Comparison of ENCODE assay signal across 8 mouse cellular contexts in the genomic region with DNA sequence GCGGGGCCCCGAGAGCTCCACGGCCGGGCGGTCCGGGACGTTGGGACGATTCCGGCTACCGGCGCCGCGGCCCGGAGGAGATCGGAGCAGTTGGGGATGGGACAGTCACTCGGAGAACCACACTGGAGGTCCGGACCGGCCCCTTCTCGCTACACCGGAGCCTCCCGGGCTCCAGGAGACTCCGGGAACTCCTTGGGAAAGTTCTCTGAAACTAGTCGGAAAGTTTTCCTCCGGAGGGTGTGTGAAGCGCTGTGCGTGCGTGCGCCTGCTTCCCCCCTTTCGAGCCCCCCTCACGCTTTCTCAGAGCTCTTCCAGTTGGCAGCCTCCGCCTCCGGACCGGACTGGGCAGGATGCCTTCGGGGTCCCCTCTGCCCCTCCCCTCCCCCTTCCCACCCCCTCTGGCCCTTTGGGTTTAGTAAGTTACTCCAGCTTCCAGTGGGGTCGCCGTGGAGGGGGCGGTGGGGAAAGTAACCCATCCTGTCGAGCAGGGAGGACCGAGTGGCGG. TPM values are rescaled to one million over a fixed set of nuclear protein-coding genes. Genes with fewer than 3 reads are reported as not detected.
DNase-seq lines count a peak whose midpoint lies in the region; ATAC-seq and TF ChIP-seq lines count a peak whose summit lies in the region.

No protein-coding gene starts in this region.

- H3K27ac ChIP-seq in forebrain, postnatal 0 days (ENCODE audit: low read depth, low read length), result peak overlapping the region; percentile 50; the same call in 1 of the 2 replicates
- peak overlapping the region; percentile 65 for H3K27ac ChIP-seq in midbrain, embryonic 13.5 days

- peak; percentile 37 for DNase-seq in adrenal gland, postnatal 14 days
- DNase-seq in adrenal gland, adult 8-10 months, result no peak
- peak; percentile 35 for DNase-seq in ES-CJ7 (ENCODE audit: low read depth, low spot score)
- peak; percentile 37 for DNase-seq in forebrain, postnatal 0 days
- DNase-seq in kidney, postnatal 14 days, result peak; percentile 61
- DNase-seq in right cerebral cortex, adult 18-20 months, result no peak

- H3K9ac ChIP-seq in forebrain, postnatal 0 days, result peak overlapping the region; percentile 51
- H3K9ac ChIP-seq in midbrain, embryonic 13.5 days (replicated peaks), result peak overlapping the region; percentile 78

- peak overlapping the region; percentile 98 for H3K4me2 ChIP-seq in forebrain, postnatal 0 days (ENCODE audit: low read depth)
- H3K4me2 ChIP-seq in midbrain, embryonic 13.5 days (replicated peaks), result peak overlapping the region; percentile 98

- peaks cover 23% of the 10 kb centered on the region for H3K27me3 ChIP-seq in forebrain, postnatal 0 days (ENCODE audit: insufficient read depth, low read length)
- H3K27me3 ChIP-seq in midbrain, embryonic 13.5 days, result peaks cover 48% of the 10 kb centered on the region

- H3K4me3 ChIP-seq in forebrain, postnatal 0 days (ENCODE audit: low read depth, low read length), result peak overlapping the region; percentile 48
- peak overlapping the region; percentile 66 for H3K4me3 ChIP-seq in midbrain, embryonic 13.5 days (replicated peaks)

- no peaks in the 10 kb centered on the region for H3K9me3 ChIP-seq in forebrain, postnatal 0 days (ENCODE audit: low read length)
- H3K9me3 ChIP-seq in midbrain, embryonic 13.5 days, result no peaks in the 10 kb centered on the region

- H3K4me1 ChIP-seq in forebrain, postnatal 0 days (ENCODE audit: insufficient read depth), result no peaks in the 10 kb centered on the region
- peaks cover 37% of the 10 kb centered on the region for H3K4me1 ChIP-seq in midbrain, embryonic 13.5 days (replicated peaks)

- under 1% methylated on average over 39 of the region's 40 CpGs for WGBS in forebrain, postnatal 0 days
- WGBS in midbrain, embryonic 13.5 days, result 0% methylated on average over 39 of the region's 40 CpGs

- no peak for TF ChIP-seq CTCF in forebrain, postnatal 0 days (IDR thresholded peaks at IDR 0.05; ENCODE audit: low read depth)

- H3K36me3 ChIP-seq in forebrain, postnatal 0 days (ENCODE audit: insufficient read depth), result no peaks in the 10 kb centered on the region
- no peaks in the 10 kb centered on the region for H3K36me3 ChIP-seq in midbrain, embryonic 13.5 days

- peak; percentile 40 for ATAC-seq in forebrain, postnatal 0 days
- peak; percentile 46 for ATAC-seq in midbrain, embryonic 13.5 days
- ATAC-seq in granulocyte monocyte progenitor cell, adult 5-6 weeks (replicated peaks; ENCODE audit: poor library complexity, severe bottlenecking), result no peak

RNA-seq across cellular contexts. Expression of a gene that starts 0.6 kb away (rescaled TPM):
- 5.9 and 6.8 TPM in 2 replicates for total RNA-seq in adrenal gland, postnatal 14 days (2021)
- total RNA-seq in adrenal gland, adult 8-10 months (2022), result 1 to 10 TPM; 4.4 to 6.6 (median 5.1) TPM
- total RNA-seq in forebrain, postnatal 0 days (2014; rRNA removed), result 3.8 and 4.9 TPM in 2 replicates
- 2.4 and 3.7 TPM in 2 replicates for polyA plus RNA-seq in forebrain, postnatal 0 days (2015; fragmentation: Nextera tagmentation; extraction: Ambion mirVana)
- polyA plus RNA-seq in midbrain, embryonic 13.5 days (2015; fragmentation: Nextera tagmentation; extraction: Ambion mirVana), result 7.1 and 7.6 TPM in 2 replicates
- not detected in 2 replicates for total RNA-seq in granulocyte monocyte progenitor cell, adult 5-6 weeks (2014; fragmentation: Nextera tagmentation)
- not detected in 2 replicates for total RNA-seq in granulocyte monocyte progenitor cell, adult 5-6 weeks (2017)

RNA-seq across cellular contexts. Expression of a gene that starts 12.6 kb away (rescaled TPM):
- 5.3 and 5.9 TPM in 2 replicates for total RNA-seq in adrenal gland, postnatal 14 days (2021)
- 10 to 100 TPM in 1 of 4 experiments, 1 to 10 TPM in 3; 5.7 to 10.5 (median 7.5) TPM for total RNA-seq in adrenal gland, adult 8-10 months (2022)
- 10.9 and 11.0 TPM in 2 replicates for total RNA-seq in forebrain, postnatal 0 days (2014; rRNA removed)
- polyA plus RNA-seq in forebrain, postnatal 0 days (2015; fragmentation: Nextera tagmentation; extraction: Ambion mirVana), result 7.1 and 7.6 TPM in 2 replicates
- 9.2 and 10.7 TPM in 2 replicates for polyA plus RNA-seq in midbrain, embryonic 13.5 days (2015; fragmentation: Nextera tagmentation; extraction: Ambion mirVana)
- total RNA-seq in granulocyte monocyte progenitor cell, adult 5-6 weeks (2014; fragmentation: Nextera tagmentation), result 1.3 and 3.1 TPM in 2 replicates
- total RNA-seq in granulocyte monocyte progenitor cell, adult 5-6 weeks (2017), result 1.4 and 2.8 TPM in 2 replicates

RNA-seq across cellular contexts. Expression of a gene that starts 25.9 kb away (rescaled TPM):
- 70.4 and 74.3 TPM in 2 replicates for total RNA-seq in adrenal gland, postnatal 14 days (2021)
- 100 to 1,000 TPM in 1 of 4 experiments, 10 to 100 TPM in 3; 78.5 to 100 (median 88.6) TPM for total RNA-seq in adrenal gland, adult 8-10 months (2022)
- 73.1 and 105 TPM in 2 replicates for total RNA-seq in forebrain, postnatal 0 days (2014; rRNA removed)
- 272 and 326 TPM in 2 replicates for polyA plus RNA-seq in forebrain, postnatal 0 days (2015; fragmentation: Nextera tagmentation; extraction: Ambion mirVana)
- polyA plus RNA-seq in midbrain, embryonic 13.5 days (2015; fragmentation: Nextera tagmentation; extraction: Ambion mirVana), result 231 and 239 TPM in 2 replicates
- 66.2 and 84.5 TPM in 2 replicates for total RNA-seq in granulocyte monocyte progenitor cell, adult 5-6 weeks (2014; fragmentation: Nextera tagmentation)
- 23.7 and 24.9 TPM in 2 replicates for total RNA-seq in granulocyte monocyte progenitor cell, adult 5-6 weeks (2017)

RNA-seq across cellular contexts. Expression of a gene that starts 26.6 kb away (rescaled TPM):
- 687 and 769 TPM in 2 replicates for total RNA-seq in adrenal gland, postnatal 14 days (2021)
- total RNA-seq in adrenal gland, adult 8-10 months (2022), result 1,000 to 10,000 TPM in 1 of 4 experiments, 100 to 1,000 TPM in 3; 210 to 1,003 (median 584) TPM
- total RNA-seq in forebrain, postnatal 0 days (2014; rRNA removed), result 1.0 and 1.8 TPM in 2 replicates
- 1.7 and 3.5 TPM in 2 replicates for polyA plus RNA-seq in forebrain, postnatal 0 days (2015; fragmentation: Nextera tagmentation; extraction: Ambion mirVana)
- polyA plus RNA-seq in midbrain, embryonic 13.5 days (2015; fragmentation: Nextera tagmentation; extraction: Ambion mirVana), result 0.23 TPM in 1 of 2 replicates, not detected in the other
- total RNA-seq in granulocyte monocyte progenitor cell, adult 5-6 weeks (2014; fragmentation: Nextera tagmentation), result not detected in 2 replicates
- not detected in 2 replicates for total RNA-seq in granulocyte monocyte progenitor cell, adult 5-6 weeks (2017)

RNA-seq across cellular contexts. Expression of a gene that starts 29.2 kb away (rescaled TPM):
- total RNA-seq in adrenal gland, postnatal 14 days (2021), result 0.48 and 0.53 TPM in 2 replicates
- 1 to 10 TPM in 1 of 4 experiments, under 1 TPM in 2, not detected in 1; 0.37 to 1.0 (median 0.73) TPM for total RNA-seq in adrenal gland, adult 8-10 months (2022)
- total RNA-seq in forebrain, postnatal 0 days (2014; rRNA removed), result 0.23 TPM in 1 of 2 replicates, not detected in the other
- not detected in 2 replicates for polyA plus RNA-seq in forebrain, postnatal 0 days (2015; fragmentation: Nextera tagmentation; extraction: Ambion mirVana)
- polyA plus RNA-seq in midbrain, embryonic 13.5 days (2015; fragmentation: Nextera tagmentation; extraction: Ambion mirVana), result 0.23 and 0.28 TPM in 2 replicates
- not detected in 2 replicates for total RNA-seq in granulocyte monocyte progenitor cell, adult 5-6 weeks (2014; fragmentation: Nextera tagmentation)
- not detected in 2 replicates for total RNA-seq in granulocyte monocyte progenitor cell, adult 5-6 weeks (2017)

Comparison
In these comparisons a context has a peak if more than half of its experiments do, and no peak if none do; other contexts are left out.
1. DNase-seq: peak in adrenal gland, postnatal 14 days (single experiment), ES-CJ7 (single experiment), forebrain, postnatal 0 days (single experiment) and kidney, postnatal 14 days (single experiment); none in adrenal gland, adult 8-10 months (single experiment) and right cerebral cortex, adult 18-20 months (single experiment).